Mouse (Mus musculus) cerebellum, adult 2 months (tissue): ENCODE results near the gene Steap4.

Source experiments
- CTCF ChIP-seq: fragments of 200-500 bp; IDR thresholded peaks from 2 replicates; pipeline ENCODE4 v1.5.1; 2011; ENCODE audit warnings: low read depth, mild to moderate bottlenecking, control low read depth, low read length, moderate library complexity, borderline replicate concordance; ENCODE audit not compliant: insufficient read depth
- POLR2A ChIP-seq: fragments of 200-500 bp; IDR thresholded peaks from 2 replicates; pipeline ENCODE4 v1.6.1; 2011; ENCODE audit warnings: low read length, control low read depth, borderline replicate concordance; ENCODE audit not compliant: insufficient read depth

DNA sequence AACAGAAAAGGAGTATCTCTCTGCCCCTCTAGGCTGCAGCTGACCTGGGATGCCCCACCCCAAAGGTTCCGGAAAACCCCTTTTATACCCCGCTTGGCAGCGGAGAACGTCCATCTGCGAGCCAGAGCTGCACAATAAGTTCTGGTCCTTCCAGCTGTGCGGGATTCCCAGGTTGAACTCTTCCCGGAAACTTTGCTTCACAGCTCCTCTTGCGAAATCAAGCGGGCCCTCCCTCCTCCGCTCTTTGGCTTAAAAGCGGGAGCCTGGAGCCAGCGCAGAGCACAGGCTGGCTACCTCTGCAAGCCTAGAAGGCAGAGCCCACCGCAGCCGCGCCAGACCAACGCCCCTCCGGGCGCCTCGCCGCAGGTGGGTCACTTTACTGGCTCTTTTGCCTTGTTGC lies at the start of gene Steap4:
- no peak for TF ChIP-seq CTCF
- TF ChIP-seq POLR2A = no peak
